In genomic region chr7:35374265-35374664, GRCm38 (mm10) we compare ENCODE assay signal across 21 mouse cellular contexts. TPM values are rescaled to one million over a fixed set of nuclear protein-coding genes. Genes with fewer than 3 reads are reported as not detected.
DNase-seq lines count a peak whose midpoint lies in the region; ATAC-seq lines count a peak whose summit lies in the region.
"Had no signal": no experiment of that assay in that cellular context is flagged by ENCODE, and none has a peak within 500 bp of the region (broad histone marks: within the 10 kb centered on the region; RNA-seq: fewer than 3 reads in every experiment).

No protein-coding gene starts in this region.

- H3K4me2 ChIP-seq in intestine, embryonic 16.5 days (ENCODE audit: low read depth, low read length), result 0 out of 2 replicates have a peak overlapping the region, but pooled peaks have one; percentile 17
- no peak overlapping the region for H3K4me2 ChIP-seq in kidney, embryonic 14.5 days (replicated peaks; ENCODE audit: low read depth, low read length)
- H3K4me2 ChIP-seq in liver, embryonic 11.5 days, result no peak overlapping the region
- H3K4me2 ChIP-seq: heart, embryonic 11.5 days; hindbrain, embryonic 15.5 days; lung, embryonic 14.5 days; midbrain, embryonic 12.5 days; neural tube, embryonic 15.5 days had no signal

- H3K9ac ChIP-seq in intestine, embryonic 16.5 days (ENCODE audit: low read depth, low read length), result peak overlapping the region; percentile 59
- no peak overlapping the region for H3K9ac ChIP-seq in kidney, embryonic 14.5 days (ENCODE audit: low read depth, low read length)
- no peak overlapping the region for H3K9ac ChIP-seq in liver, embryonic 11.5 days (ENCODE audit: low read depth, low read length)
- H3K9ac ChIP-seq: hindbrain, embryonic 15.5 days; liver, embryonic 14.5 days; lung, embryonic 14.5 days; midbrain, embryonic 12.5 days; neural tube, embryonic 15.5 days had no signal

- H3K36me3 ChIP-seq in intestine, embryonic 16.5 days (ENCODE audit: control insufficient read depth, insufficient read depth, low read length), result no peaks in the 10 kb centered on the region
- H3K36me3 ChIP-seq in kidney, embryonic 14.5 days (ENCODE audit: control insufficient read depth, insufficient read depth, low read length), result no peaks in the 10 kb centered on the region
- H3K36me3 ChIP-seq in liver, embryonic 11.5 days (ENCODE audit: control insufficient read depth, insufficient read depth, low read length), result no peaks in the 10 kb centered on the region; the same call in 1 of the 2 replicates
- H3K36me3 ChIP-seq: hindbrain, embryonic 15.5 days; midbrain, embryonic 12.5 days; neural tube, embryonic 15.5 days had no signal

- H3K9me3 ChIP-seq in intestine, embryonic 16.5 days (ENCODE audit: control insufficient read depth, low read length), result no peaks in the 10 kb centered on the region
- no peaks in the 10 kb centered on the region for H3K9me3 ChIP-seq in kidney, embryonic 14.5 days (ENCODE audit: control insufficient read depth, low read length)
- no peaks in the 10 kb centered on the region for H3K9me3 ChIP-seq in liver, embryonic 11.5 days (ENCODE audit: control insufficient read depth, low read length)
- H3K9me3 ChIP-seq: hindbrain, embryonic 15.5 days; midbrain, embryonic 12.5 days; neural tube, embryonic 15.5 days had no signal

- peak; percentile 65 for DNase-seq in kidney, adult 11 months
- no peak for DNase-seq in kidney, postnatal 10 days
- peak; percentile 27 to 46 for DNase-seq in kidney, postnatal 36 days
- DNase-seq in liver, embryonic 11.5 days (ENCODE audit: low spot score), result no peak
- DNase-seq in cerebellum, adult 8-10 months, result no peak
- DNase-seq: cerebellum, adult 11-12 months; cerebellum, postnatal 25 days; layer of hippocampus, adult 9-11 months; lung, embryonic 14.5 days; right cerebral cortex, adult 18-20 months; right cerebral cortex, postnatal 4 days; thymus, postnatal 36 days had no signal

- ATAC-seq in intestine, embryonic 16.5 days, result no peak
- ATAC-seq in kidney, embryonic 14.5 days (ENCODE audit: low FRiP score, low TSS enrichment), result no peak
- no peak for ATAC-seq in liver, embryonic 11.5 days (replicated peaks; ENCODE audit: low FRiP score)
- no peak for ATAC-seq in inflammation-experienced regulatory T-cells, adult 6 months
- ATAC-seq: forebrain, embryonic 14.5 days had no signal

- 86% methylated on average over 7 of the region's 7 CpGs for whole genome bisulfite sequencing in intestine, embryonic 16.5 days
- 78% methylated on average over 7 of the region's 7 CpGs for WGBS in kidney, embryonic 14.5 days
- WGBS in liver, embryonic 11.5 days, result 82% methylated on average over 7 of the region's 7 CpGs

- peaks cover 23% of the 10 kb centered on the region for H3K4me1 ChIP-seq in intestine, embryonic 16.5 days (ENCODE audit: control insufficient read depth, insufficient read depth, low read length)
- peaks cover 9% of the 10 kb centered on the region; the same call in 1 of the 2 replicates for H3K4me1 ChIP-seq in kidney, embryonic 14.5 days (ENCODE audit: control insufficient read depth, insufficient read depth, low read length)
- no peaks in the 10 kb centered on the region for H3K4me1 ChIP-seq in liver, embryonic 11.5 days (replicated peaks; ENCODE audit: control insufficient read depth, insufficient read depth, low read length)
- H3K4me1 ChIP-seq: hindbrain, embryonic 15.5 days had no signal

- H3K4me3 ChIP-seq in intestine, embryonic 16.5 days (ENCODE audit: low read length), result no peak overlapping the region
- no peak overlapping the region for H3K4me3 ChIP-seq in kidney, embryonic 14.5 days (ENCODE audit: low read length)
- H3K4me3 ChIP-seq in liver, embryonic 11.5 days (ENCODE audit: low read depth, low read length), result no peak overlapping the region
- H3K4me3 ChIP-seq: hindbrain, embryonic 15.5 days; midbrain, embryonic 12.5 days; neural tube, embryonic 15.5 days had no signal

- peak overlapping the region; percentile 97 for H3K27ac ChIP-seq in intestine, embryonic 16.5 days (ENCODE audit: low read length)
- H3K27ac ChIP-seq in kidney, embryonic 14.5 days (ENCODE audit: low read depth, low read length), result peak overlapping the region; percentile 74; the same call in 1 of the 2 replicates
- no peak overlapping the region for H3K27ac ChIP-seq in liver, embryonic 11.5 days (ENCODE audit: low read depth, low read length)
- H3K27ac ChIP-seq: hindbrain, embryonic 15.5 days; liver, embryonic 14.5 days; midbrain, embryonic 12.5 days; neural tube, embryonic 15.5 days had no signal

- H3K27me3 ChIP-seq in intestine, embryonic 16.5 days (replicated peaks; ENCODE audit: control insufficient read depth, insufficient read depth, low read length), result no peaks in the 10 kb centered on the region
- no peaks in the 10 kb centered on the region for H3K27me3 ChIP-seq in kidney, embryonic 14.5 days (ENCODE audit: control insufficient read depth, insufficient read depth, low read length)
- no peaks in the 10 kb centered on the region for H3K27me3 ChIP-seq in liver, embryonic 11.5 days (replicated peaks; ENCODE audit: control insufficient read depth, insufficient read depth, low read length)
- H3K27me3 ChIP-seq: hindbrain, embryonic 15.5 days; midbrain, embryonic 12.5 days; neural tube, embryonic 15.5 days had no signal

RNA-seq across cellular contexts. Expression of gene Faap24, which starts 22.4 kb away (rescaled TPM):
- polyA plus RNA-seq in intestine, embryonic 16.5 days (2015; fragmentation: Nextera tagmentation; extraction: Ambion mirVana), result 21.1 and 22.5 TPM in 2 replicates
- 14.5 and 18.0 TPM in 2 replicates for polyA plus RNA-seq in kidney, embryonic 14.5 days (2014; fragmentation: Nextera tagmentation; extraction: Ambion mirVana)
- 40.0 and 43.6 TPM in 2 replicates for polyA plus RNA-seq in liver, embryonic 11.5 days (2014; fragmentation: Nextera tagmentation; extraction: Ambion mirVana)
- polyA plus RNA-seq in inflammation-experienced regulatory T-cells, adult 6 months (2017; shearing (Covaris generic)), result 10 to 100 TPM; 32.3 to 41.3 (median 34.6) TPM

RNA-seq across cellular contexts. Expression of gene Cep89, which starts 22.6 kb away (rescaled TPM):
- 41.4 and 45.0 TPM in 2 replicates for polyA plus RNA-seq in intestine, embryonic 16.5 days (2015; fragmentation: Nextera tagmentation; extraction: Ambion mirVana)
- 40.2 and 59.9 TPM in 2 replicates for polyA plus RNA-seq in kidney, embryonic 14.5 days (2014; fragmentation: Nextera tagmentation; extraction: Ambion mirVana)
- 33.4 and 33.7 TPM in 2 replicates for polyA plus RNA-seq in liver, embryonic 11.5 days (2014; fragmentation: Nextera tagmentation; extraction: Ambion mirVana)
- polyA plus RNA-seq in inflammation-experienced regulatory T-cells, adult 6 months (2017; shearing (Covaris generic)), result 10 to 100 TPM; 10.6 to 22.9 (median 17.3) TPM

RNA-seq across cellular contexts. Expression of gene Rhpn2, which starts 40.3 kb away (rescaled TPM):
- polyA plus RNA-seq in intestine, embryonic 16.5 days (2015; fragmentation: Nextera tagmentation; extraction: Ambion mirVana), result 95.3 and 105 TPM in 2 replicates
- polyA plus RNA-seq in kidney, embryonic 14.5 days (2014; fragmentation: Nextera tagmentation; extraction: Ambion mirVana), result 10.2 and 15.7 TPM in 2 replicates
- 6.1 and 6.8 TPM in 2 replicates for polyA plus RNA-seq in liver, embryonic 11.5 days (2014; fragmentation: Nextera tagmentation; extraction: Ambion mirVana)
- polyA plus RNA-seq in inflammation-experienced regulatory T-cells, adult 6 months (2017; shearing (Covaris generic)), result under 1 TPM; 0.26 to 0.51 (median 0.47) TPM

RNA-seq across cellular contexts. Expression of gene Gpatch1, which starts 56.0 kb away (rescaled TPM):
- polyA plus RNA-seq in intestine, embryonic 16.5 days (2015; fragmentation: Nextera tagmentation; extraction: Ambion mirVana), result 14.8 and 15.3 TPM in 2 replicates
- 13.7 and 20.5 TPM in 2 replicates for polyA plus RNA-seq in kidney, embryonic 14.5 days (2014; fragmentation: Nextera tagmentation; extraction: Ambion mirVana)
- polyA plus RNA-seq in liver, embryonic 11.5 days (2014; fragmentation: Nextera tagmentation; extraction: Ambion mirVana), result 15.3 and 16.1 TPM in 2 replicates
- polyA plus RNA-seq in inflammation-experienced regulatory T-cells, adult 6 months (2017; shearing (Covaris generic)), result 10 to 100 TPM; 13.3 to 22.7 (median 21.2) TPM

Comparison
In these comparisons a context has a peak if more than half of its experiments do, and no peak if none do; other contexts are left out.
1. DNase-seq: peak in kidney, adult 11 months (single experiment) and kidney, postnatal 36 days (2 of 2); none in kidney, postnatal 10 days (single experiment), liver, embryonic 11.5 days (single experiment) and cerebellum, adult 8-10 months (single experiment).